Mouse (Mus musculus) heart, postnatal 14 days (tissue): ENCODE data around the gene Zfp189. TPM values are rescaled to one million over a fixed set of nuclear protein-coding genes. Genes with fewer than 3 reads are reported as not detected.
"Not testable (repeated sequence)": the region's sequence is repeated elsewhere in the genome, so short reads cannot be mapped to it uniquely, and the experiment has no call there.

Source experiments
- DNase-seq, 2 experiments: peaks; one replicate each; pipeline ENCODE4 v3.0.0; 2021 to 2022
- intact Hi-C: fragments of 180-260 bp; cut with DNase I; formaldehyde crosslinking; loops from one replicate; pipeline ENCODE4 v1.15.1; 2025
- long read RNA-seq, 2 experiments: library from polyadenylated mRNA; stranded (forward); transcript quantifications; one replicate each; pipeline ENCODE4 v2.0.0; 2021
- total RNA-seq, 2 experiments: library from RNA; stranded (reverse); gene quantifications; 2 replicates each; pipeline ENCODE4 v1.2.3; 2021

The Zfp189 gene
- 1 to 10 TPM; 6.4 to 7.6 TPM for total RNA-seq
- long read RNA-seq, experiment 1, transcript Zfp189-202 (3 exons, 2,965 nt) = major isoform, 8 of 8 reads
- long read RNA-seq, experiment 1, partial matches to known transcripts = 0 of 8 reads
- long read RNA-seq, experiment 1, other reads (novel, unspliced or antisense) = 0 of 8 reads
- long read RNA-seq, experiment 2, transcript Zfp189-202 (3 exons, 2,965 nt) = major isoform, 6 of 6 reads
- long read RNA-seq, experiment 2, partial matches to known transcripts = 0 of 6 reads
- long read RNA-seq, experiment 2, other reads (novel, unspliced or antisense) = 0 of 6 reads

- DNase-seq = peak; percentile 88 to 92
- intact Hi-C loops = loop anchor here (5.0 kb wide), 1 partner anchor 107 kb away; no protein-coding TSS in a partner anchor
Observed at GRCm38 (mm10) chr4:49520572-49521340, at the start of gene Zfp189, which contains the start of gene Mrpl50. Gene Zfp189, plus strand, starts transcription at chr4:49521176. Gene Mrpl50, minus strand, starts transcription at chr4:49521093.

GRCm38 (mm10) chr4:49473435-49474100 is 47.4 kb upstream of the Zfp189 start, which contains the start of gene Acnat1:
Gene Acnat1, minus strand, starts transcription at chr4:49473912.
- DNase-seq = no peak
- intact Hi-C loops = no loop called here

- intact Hi-C loops = no loop called here
Observed at GRCm38 (mm10) chr4:49474583-49474982, 46.4 kb upstream of the Zfp189 start.

GRCm38 (mm10) chr4:49478118-49478877 is 42.7 kb upstream of the Zfp189 start:
- intact Hi-C loops = no loop called here
- DNase-seq = peak in 1 of 2 experiments; percentile 26

More at GRCm38 (mm10) chr4:49474583-49474982, 46.4 kb upstream of the Zfp189 start:
- DNase-seq = no peak

- intact Hi-C loops, DNase-seq: not testable (repeated sequence)
Observed at GRCm38 (mm10) chr4:49479035-49479434, 41.9 kb upstream of the Zfp189 start.

- no peak for DNase-seq
- intact Hi-C loops = no loop called here
Observed at GRCm38 (mm10) chr4:49480104-49480760, 40.7 kb upstream of the Zfp189 start.

GRCm38 (mm10) chr4:49480896-49481295 is 40.1 kb upstream of the Zfp189 start:
- peak in 1 of 2 experiments; percentile 15 for DNase-seq
- intact Hi-C loops = no loop called here

- no peak for DNase-seq
- intact Hi-C loops = no loop called here
Observed at GRCm38 (mm10) chr4:49485442-49485841, 35.5 kb upstream of the Zfp189 start.

DNA sequence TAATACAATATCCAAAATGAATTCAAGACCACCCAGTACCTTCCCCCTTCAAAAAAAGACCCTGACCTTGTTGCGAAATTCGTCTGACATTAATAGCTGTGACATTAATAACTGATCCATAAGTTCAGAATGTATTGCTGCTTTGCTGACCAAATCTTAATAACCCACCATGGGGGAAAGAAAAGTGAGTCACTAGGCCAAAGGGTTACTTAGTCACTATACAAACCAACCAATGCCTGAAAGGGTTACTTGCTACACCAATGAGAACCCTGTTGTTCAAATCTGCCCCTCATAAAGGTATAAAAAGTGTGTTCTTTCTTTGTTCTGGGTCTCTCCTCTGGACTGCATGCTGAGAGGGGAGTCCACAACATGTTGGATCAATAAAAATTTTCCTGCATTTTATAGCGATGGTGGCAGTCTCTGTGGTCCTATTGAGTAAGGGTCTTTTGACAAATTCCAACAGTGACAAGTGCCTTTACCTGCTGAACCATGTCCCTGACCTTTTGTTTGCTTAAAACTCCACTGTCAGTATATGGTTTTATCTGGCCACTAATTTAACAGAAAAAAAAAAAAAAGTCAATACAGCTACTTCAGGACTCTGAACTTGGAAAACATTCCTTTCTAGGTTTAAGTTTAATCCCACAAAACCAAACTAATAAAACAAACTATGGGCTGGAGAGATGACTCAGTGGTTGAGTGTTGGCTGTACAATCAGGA is 34.9 kb upstream of the Zfp189 start:
- intact Hi-C loops, DNase-seq: not testable (repeated sequence)

DNA sequence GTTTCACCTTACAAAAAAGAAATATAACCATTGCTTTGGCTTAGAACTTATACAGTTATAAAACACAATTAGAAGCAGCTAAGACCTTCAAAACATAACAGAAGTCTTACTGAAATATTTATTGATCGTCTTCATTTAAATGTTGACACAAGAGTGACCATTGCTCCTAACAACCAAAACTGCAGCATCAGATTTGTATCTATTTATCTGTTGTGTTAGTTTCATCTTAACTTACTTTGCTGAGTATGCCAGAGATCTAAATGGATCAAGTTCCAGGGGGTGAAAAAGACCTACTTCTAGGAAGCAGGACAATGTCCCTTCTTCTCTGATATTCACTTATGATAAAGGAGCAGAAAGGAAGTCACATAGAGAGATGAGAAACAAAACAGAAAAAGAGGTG is 17.4 kb upstream of the Zfp189 start:
- DNase-seq = no peak
- intact Hi-C loops = no loop called here

DNA sequence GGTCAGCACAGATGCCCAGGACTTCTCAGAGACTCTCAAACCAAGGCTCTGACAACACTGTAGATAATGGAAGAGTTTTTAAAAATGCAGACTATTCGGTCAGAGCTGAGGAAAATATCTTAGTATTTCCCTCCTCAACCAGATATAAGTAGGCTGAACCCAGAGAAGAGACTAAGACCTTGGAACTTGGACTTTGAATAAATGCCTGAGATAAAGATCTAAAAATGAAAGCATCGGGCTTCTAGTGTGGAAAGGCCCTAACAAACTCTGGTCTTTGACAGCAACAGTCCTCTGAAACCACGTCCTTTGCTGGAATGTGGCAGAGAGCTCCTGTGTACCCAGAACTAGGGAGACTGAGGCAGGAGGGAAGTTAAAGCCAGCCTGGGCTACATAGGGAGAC is 14.6 kb upstream of the Zfp189 start, which contains the start of gene Baat:
Baat (minus strand) TSS at position 172 of the 400 bp plus-strand sequence.
- intact Hi-C loops = no loop called here

GRCm38 (mm10) chr4:49509183-49509582 is 11.8 kb upstream of the Zfp189 start:
- DNase-seq = no peak
- intact Hi-C loops = no loop called here

More for the DNA sequence above, 14.6 kb upstream of the Zfp189 start, which contains the start of gene Baat:
- no peak for DNase-seq

DNA sequence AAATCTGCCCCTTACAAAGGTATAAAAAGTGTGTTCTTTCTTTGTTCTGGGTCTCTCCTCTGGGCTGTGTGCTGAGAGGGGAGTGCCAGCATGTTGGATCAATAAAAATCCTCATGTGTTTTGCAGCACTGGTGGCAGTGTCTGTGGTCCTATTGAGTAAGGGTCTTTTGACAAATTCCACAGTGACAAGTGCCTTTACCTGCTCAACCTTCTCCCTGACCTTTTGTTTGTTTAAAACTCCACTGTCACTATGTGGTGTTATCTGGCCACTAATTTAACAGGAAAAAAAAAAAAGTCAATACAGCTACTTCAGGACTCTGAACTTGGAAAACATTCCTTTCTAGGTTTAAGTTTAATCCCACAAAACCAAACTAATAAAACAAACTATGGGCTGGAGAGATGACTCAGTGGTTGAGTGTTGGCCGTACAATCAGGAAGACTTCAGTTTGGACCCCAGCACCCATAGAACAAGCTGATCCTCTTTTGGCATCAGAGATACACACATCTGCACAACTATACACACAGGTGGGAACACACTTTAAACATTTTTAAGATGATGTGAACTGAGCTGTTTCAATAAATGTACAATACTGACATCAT is 10.6 kb upstream of the Zfp189 start:
- DNase-seq, intact Hi-C loops: not testable (repeated sequence)

DNA sequence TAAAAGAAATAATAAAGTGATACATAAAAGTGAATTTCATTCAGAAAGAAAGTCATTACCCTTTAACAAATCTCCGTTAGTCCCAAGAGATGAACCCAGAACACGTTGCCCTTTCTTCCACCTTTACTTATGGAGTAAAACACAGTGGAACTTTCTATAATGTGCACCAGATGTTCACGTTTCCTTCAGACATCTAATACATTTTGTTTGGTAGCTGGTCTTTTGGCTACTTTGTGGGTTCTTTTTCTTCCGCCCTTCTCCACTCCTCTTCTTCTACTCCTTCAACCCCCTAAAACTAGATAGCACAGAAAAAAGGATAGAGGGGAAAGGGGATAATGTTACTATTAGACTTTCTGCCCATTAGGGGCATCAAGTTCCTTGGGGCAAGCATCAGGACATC is 8.3 kb upstream of the Zfp189 start:
- intact Hi-C loops = no loop called here

GRCm38 (mm10) chr4:49514441-49514840 is 6.5 kb upstream of the Zfp189 start:
- intact Hi-C loops = no loop called here
- no peak for DNase-seq

More for the DNA sequence above, 8.3 kb upstream of the Zfp189 start:
- DNase-seq = no peak

DNA sequence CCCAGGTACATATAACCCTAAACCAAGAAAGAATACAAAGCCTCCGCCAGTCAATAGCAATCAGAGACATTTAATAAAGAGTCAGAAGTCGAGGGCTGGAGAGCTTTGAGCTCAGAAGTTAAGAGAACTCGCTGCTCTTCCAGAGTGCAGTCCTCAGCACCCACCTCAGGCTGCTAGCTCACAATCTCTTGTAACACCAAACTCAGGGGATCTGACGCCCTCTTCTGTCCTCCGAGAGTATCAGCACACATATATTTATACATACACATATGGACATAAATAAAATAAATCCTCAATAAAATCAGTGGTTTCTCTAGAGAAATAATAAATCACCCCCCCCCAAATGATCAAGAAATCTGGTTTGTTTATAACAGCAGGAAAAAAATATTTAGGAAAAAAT is 1.5 kb upstream of the Zfp189 start:
- DNase-seq = no peak
- intact Hi-C loops = no loop called here

DNA sequence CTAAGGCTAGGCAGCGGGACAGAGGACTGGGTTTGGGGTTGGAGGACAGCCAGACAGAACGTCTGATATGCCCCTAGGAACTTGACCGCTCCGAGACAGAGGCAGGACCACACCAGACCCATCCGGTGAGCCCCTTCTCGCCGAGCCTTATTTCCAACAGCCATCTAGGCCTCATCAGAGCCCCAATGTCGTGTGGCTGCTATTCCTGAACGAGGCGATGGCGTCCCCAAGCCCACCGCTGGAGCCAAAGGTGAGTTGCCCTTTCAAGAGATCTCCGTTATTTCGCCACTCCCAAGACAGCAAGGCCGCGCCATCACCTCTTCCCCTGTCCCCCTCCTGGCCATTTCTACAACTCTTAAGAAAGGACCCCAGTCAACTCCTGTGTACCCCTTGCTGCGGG is 370 bp downstream of the Zfp189 start:
- no peak for DNase-seq
- intact Hi-C loops = loop anchor here (5.0 kb wide), 1 partner anchor 106 kb away; no protein-coding TSS in a partner anchor

DNA sequence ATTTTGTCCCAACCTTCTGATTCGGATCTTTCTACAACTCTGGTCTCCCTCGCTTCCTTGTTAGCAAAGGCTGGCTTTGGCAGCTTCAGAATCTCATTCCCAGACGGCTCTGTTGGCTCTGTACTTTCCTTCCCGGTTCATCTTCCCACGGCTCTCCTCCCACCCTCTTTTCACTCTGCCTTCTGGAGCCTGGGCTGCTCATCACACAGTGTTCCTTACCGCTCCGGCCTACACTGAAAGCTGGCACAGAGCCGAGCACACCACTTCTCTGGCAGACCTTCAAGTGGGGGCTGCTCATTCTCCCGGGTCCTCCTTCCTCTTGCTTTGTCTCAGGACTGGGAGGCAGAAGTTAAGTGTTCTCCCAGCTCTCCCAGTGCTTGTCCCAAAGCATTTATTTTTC is 1.6 kb downstream of the Zfp189 start:
- intact Hi-C loops = loop anchor here (5.0 kb wide), 1 partner anchor 105 kb away; no protein-coding TSS in a partner anchor
- DNase-seq = peak; percentile 25 to 55
